Mouse (Mus musculus): Measurements from ENCODE around the gene Bcor.

DNA sequence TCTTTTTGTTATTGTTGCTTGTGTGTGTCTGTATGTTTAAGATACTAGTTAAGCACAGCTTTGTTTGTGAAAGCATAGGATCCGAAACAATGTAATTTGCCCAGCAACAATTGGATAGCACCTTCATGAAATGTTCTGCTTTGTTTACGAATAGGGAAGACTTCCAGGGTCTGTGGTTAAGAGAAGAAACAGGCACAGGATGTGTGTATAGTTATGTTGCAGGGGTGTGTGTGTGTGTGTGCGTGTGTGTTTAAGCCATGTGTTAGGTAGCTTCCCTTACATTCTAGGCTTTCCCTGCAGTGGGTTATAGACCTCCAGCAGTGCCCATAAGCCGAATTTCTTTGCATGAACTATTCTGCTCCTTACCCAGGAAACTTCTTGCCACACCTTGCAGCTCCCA is 66.8 kb downstream of the Bcor start:
- no peak for TF ChIP-seq POLR2A (IDR thresholded peaks at IDR 0.05; ENCODE audit: extremely low read depth, insufficient read depth, low read length)
- TF ChIP-seq CTCF (IDR thresholded peaks at IDR 0.05; ENCODE audit: low read depth, low read length), result no peak

All from liver, adult 2 months (tissue).